Mouse (Mus musculus) intestine, embryonic 16.5 days (tissue): ENCODE measurements around the gene Nme3. TPM values are rescaled to one million over a fixed set of nuclear protein-coding genes. Genes with fewer than 3 reads are reported as not detected.
"Not testable (repeated sequence)": the region's sequence is repeated elsewhere in the genome, so short reads cannot be mapped to it uniquely, and the experiment has no call there.

Experiments used
- ATAC-seq: fragments of 200-750 bp; cut with Nextera tagmentation; 2 replicates; pipeline ENCODE4 v1.8.0; 2017; ENCODE audit warnings: moderate TSS enrichment, moderate library complexity
- H3K27ac ChIP-seq: fragments of 300-500 bp; sonication (generic); 2 replicates; pipeline ENCODE4 v1.5.1; 2014; ENCODE audit warnings: mild to moderate bottlenecking, low read length
- H3K27me3 ChIP-seq: fragments of 300-500 bp; sonication (generic); replicated peaks from 2 replicates; pipeline ENCODE4 v1.6.1; 2014; ENCODE audit warnings: low read length, control low read depth, mixed read lengths; ENCODE audit not compliant: control insufficient read depth, insufficient read depth
- H3K36me3 ChIP-seq: fragments of 300-500 bp; sonication (generic); 2 replicates; pipeline ENCODE4 v1.6.1; 2014; ENCODE audit warnings: low read length, control low read depth; ENCODE audit not compliant: control insufficient read depth, insufficient read depth
- H3K4me1 ChIP-seq: fragments of 300-500 bp; sonication (generic); 2 replicates; pipeline ENCODE4 v1.6.1; 2014; ENCODE audit warnings: low read length, control low read depth, mixed read lengths; ENCODE audit not compliant: control insufficient read depth, insufficient read depth
- H3K4me2 ChIP-seq: fragments of 300-500 bp; sonication (generic); 2 replicates; pipeline ENCODE4 v1.6.1; 2014; ENCODE audit warnings: low read depth, low read length, control low read depth
- H3K4me3 ChIP-seq: fragments of 300-500 bp; sonication (generic); 2 replicates; pipeline ENCODE4 v1.5.1; 2014; ENCODE audit warnings: mild to moderate bottlenecking, low read length
- H3K9ac ChIP-seq: fragments of 300-500 bp; sonication (generic); 2 replicates; pipeline ENCODE4 v1.6.1; 2014; ENCODE audit warnings: low read depth, low read length
- H3K9me3 ChIP-seq: fragments of 300-500 bp; sonication (generic); 2 replicates; pipeline ENCODE4 v1.6.1; 2016; ENCODE audit warnings: low read length, control low read depth; ENCODE audit not compliant: control insufficient read depth
- WGBS: fragments of 180-500 bp; shearing (Covaris S2); extraction: QIAGEN DNeasy Blood & Tissue Kit; methylation state at CpG from one replicate; pipeline ENCODE4 v1.1.7; 2014; 5-methylcytosine and 5-hydroxymethylcytosine counted together
- polyA plus RNA-seq: library from polyadenylated mRNA; unstranded; fragments of >200 nt; fragmentation: Nextera tagmentation; extraction: Ambion mirVana; gene quantifications from 2 replicates; pipeline ENCODE4 v1.2.1, GENCODE M21; 2015

The Nme3 gene
- polyA plus RNA-seq, 1 experiment from 2014 or later: 76.8 TPM

DNA sequence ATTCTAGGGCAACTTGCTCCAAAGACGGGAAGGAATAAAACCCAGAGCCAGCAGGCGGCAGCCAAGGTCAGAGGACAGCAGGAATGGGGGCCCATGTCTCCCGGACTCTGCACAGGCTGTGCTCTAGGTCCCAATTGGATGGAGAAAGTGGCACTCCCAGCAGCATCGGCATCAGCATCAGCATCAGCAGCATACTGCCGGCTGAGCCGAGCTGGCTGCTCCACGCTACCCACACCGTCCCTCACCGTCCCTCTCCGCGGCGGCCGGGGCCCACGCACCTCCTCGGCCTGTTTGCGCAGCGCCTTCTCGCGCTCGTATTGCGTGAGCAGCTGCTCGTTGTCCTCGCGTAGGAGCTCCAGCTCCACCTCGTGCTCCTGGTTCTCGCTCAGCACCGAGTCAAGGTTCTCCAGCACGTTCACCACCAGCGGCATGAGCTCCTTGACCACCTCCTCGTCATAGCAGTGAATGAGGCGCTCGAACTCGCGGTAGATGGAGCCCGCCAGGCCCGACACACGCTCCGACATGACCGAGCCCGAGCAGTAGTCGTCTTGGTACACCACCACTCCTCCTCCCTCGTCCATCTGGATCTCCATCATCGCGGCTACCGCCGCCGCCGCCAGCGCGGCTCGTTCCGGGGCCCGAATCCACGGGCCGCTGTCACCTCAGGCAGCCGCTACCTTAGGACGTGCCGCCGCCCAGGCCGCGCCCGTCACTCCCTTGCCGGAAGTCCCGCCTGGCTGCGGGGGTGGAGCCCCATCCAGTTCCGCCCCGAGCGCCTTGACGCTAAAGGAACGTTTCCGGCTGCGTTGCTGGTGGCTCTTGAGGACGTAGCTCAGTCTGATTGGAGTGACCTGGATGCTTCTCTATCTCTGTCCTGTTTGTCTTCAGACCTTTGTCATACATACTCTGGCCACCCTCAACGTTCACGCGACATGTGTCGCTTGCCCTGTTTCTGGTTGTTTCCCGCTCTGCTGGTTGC, 40.2 kb downstream of the Nme3 start, which contains the start of gene Mapk8ip3:
TSS of gene Mapk8ip3 (minus strand) at position 719 of the 979 bp plus-strand sequence.
- WGBS: under 1% methylated on average over 78 of the region's 78 CpGs

DNA sequence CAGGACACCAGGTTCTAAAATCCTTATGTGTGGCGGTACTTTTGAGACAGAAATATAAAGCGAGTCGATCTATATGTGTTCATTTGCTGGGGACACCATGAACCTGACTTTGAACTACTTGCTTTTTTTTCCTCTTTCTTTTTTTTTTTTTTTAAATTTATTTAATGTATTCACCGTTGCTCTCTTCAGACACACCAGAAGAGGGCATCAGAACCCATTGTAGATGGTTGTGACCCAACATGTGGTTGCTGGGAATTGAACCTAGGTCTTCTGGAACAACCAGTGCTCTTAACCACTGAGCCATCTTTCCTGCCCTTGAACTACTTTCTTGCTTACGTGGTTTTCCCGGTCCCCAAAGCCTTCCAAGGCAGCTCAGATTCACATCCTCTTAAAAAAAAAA, 41.0 kb downstream of the Nme3 start:
- Histone ChIP-seq H3K4me1 (peaks cover 15% of the 10 kb centered on the region), H3K27me3 (no peaks in the 10 kb centered on the region), H3K36me3 (no peaks in the 10 kb centered on the region), H3K27ac (peak overlapping the region; percentile 81), H3K9ac (peak overlapping the region; percentile 89), H3K9me3 (no peaks in the 10 kb centered on the region), H3K4me2 (peak overlapping the region; percentile 68), H3K4me3 (peak overlapping the region; percentile 74)
- WGBS: 47% methylated on average over 6 of the region's 6 CpGs
- no peak for ATAC-seq

More for the DNA sequence above, 40.2 kb downstream of the Nme3 start, which contains the start of gene Mapk8ip3:
- H3K9ac ChIP-seq: peak within 1 kb of the TSS; percentile 89
- peak within 1 kb of the TSS; percentile 68 for H3K4me2 ChIP-seq
- peaks cover 15% of the 10 kb centered on the region for H3K4me1 ChIP-seq
- ATAC-seq: peak; percentile 98
- H3K27me3 ChIP-seq: no peaks in the 10 kb centered on the region
- H3K9me3 ChIP-seq: no peaks in the 10 kb centered on the region
- H3K27ac ChIP-seq: peak within 1 kb of the TSS; percentile 81
- H3K4me3 ChIP-seq: peak within 1 kb of the TSS; percentile 74
- no peaks in the 10 kb centered on the region for H3K36me3 ChIP-seq

DNA sequence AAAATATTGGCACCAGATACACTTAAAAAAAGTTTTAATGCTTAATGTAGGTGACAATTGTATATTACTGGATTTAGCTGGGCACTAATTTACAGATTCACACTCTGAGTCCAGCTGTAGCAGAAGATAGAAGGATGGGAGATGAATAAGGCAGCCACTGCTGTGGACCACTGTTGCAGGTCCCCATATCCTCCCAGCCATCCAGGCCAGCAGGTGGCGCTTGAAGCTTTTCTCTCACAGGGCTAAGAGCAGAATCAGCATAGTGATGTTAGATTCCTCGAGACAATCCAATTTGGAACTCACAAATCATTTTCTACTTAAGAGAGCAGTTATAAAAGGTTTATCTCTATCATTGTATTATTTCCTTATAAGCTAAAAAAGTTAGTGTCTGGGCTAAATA, 46.2 kb downstream of the Nme3 start:
- H3K9ac ChIP-seq, H3K4me2 ChIP-seq, H3K4me1 ChIP-seq, H3K27ac ChIP-seq, H3K9me3 ChIP-seq, H3K27me3 ChIP-seq, H3K4me3 ChIP-seq, H3K36me3 ChIP-seq: not testable (repeated sequence)
- 8% methylated on average over 2 of the region's 2 CpGs for WGBS
- ATAC-seq: peak; percentile 79

DNA sequence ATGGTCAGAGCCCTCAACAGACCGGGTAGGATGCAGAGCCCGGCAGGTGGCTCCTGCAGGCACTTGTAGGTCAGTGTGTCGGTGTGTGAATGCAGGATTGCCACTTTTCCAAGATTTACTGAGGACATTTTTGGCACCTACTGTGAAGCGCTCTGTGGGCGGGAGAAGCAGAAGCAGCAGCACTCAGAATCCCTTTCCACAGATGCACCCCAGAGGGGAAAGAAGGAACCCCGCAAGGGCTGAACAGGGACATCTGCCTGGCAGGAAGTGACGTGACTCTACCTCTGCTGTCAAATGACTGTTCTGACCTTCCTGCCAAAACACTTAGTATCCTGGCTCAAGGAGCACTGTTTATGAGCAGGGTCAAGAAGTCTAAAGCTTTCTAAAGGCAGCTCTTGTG, 46.7 kb downstream of the Nme3 start:
- ATAC-seq: no peak
- whole genome bisulfite sequencing: 84% methylated on average over 7 of the region's 7 CpGs
- no peaks in the 10 kb centered on the region for H3K27me3 ChIP-seq
- H3K4me3 ChIP-seq: no peak overlapping the region
- H3K9me3 ChIP-seq: no peaks in the 10 kb centered on the region
- H3K4me2 ChIP-seq: no peak overlapping the region
- no peak overlapping the region for H3K9ac ChIP-seq
- H3K36me3 ChIP-seq: peaks cover 15% of the 10 kb centered on the region; the same call in 1 of the 2 replicates
- no peak overlapping the region for H3K27ac ChIP-seq
- H3K4me1 ChIP-seq: no peaks in the 10 kb centered on the region

DNA sequence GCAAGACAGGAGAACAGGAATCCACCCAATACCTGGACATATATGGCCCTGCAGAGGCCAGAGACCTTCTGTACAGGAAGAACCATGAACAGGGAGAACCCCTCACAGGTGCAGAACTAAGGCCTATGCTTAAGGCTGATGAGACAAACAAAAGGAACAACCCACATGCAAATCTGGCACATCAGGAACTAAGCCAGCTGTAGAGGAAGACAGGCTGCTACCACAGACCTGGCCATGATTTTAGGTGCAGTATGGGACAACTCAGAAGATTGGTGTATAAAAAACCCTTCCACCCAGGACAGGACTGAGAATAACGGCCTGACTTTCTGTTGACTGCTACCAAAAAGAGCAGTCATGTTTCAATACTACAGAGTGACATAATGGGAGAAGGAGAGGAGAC, 47.3 kb downstream of the Nme3 start:
- not testable (repeated sequence) for H3K4me3 ChIP-seq, H3K4me1 ChIP-seq, H3K27me3 ChIP-seq, H3K9me3 ChIP-seq, H3K4me2 ChIP-seq, H3K9ac ChIP-seq, H3K27ac ChIP-seq, ATAC-seq
- peaks cover 16% of the 10 kb centered on the region; the same call in 1 of the 2 replicates for H3K36me3 ChIP-seq
- WGBS: 97% methylated on average over 1 of the region's 1 CpGs

Other genes starting within 250 kb of the Nme3 start
- 37.5 and 38.6 TPM in 2 replicates for gene Slc9a3r2, start 246.2 kb upstream of the Nme3 start, polyA plus RNA-seq
- gene Npw, start 238.0 kb upstream of the Nme3 start, polyA plus RNA-seq: 0.29 TPM in 1 of 2 replicates, not detected in the other
- 11.0 and 15.4 TPM in 2 replicates for gene Zfp598, start 226.8 kb upstream of the Nme3 start, polyA plus RNA-seq
- 6.0 and 6.9 TPM in 2 replicates for gene Syngr3, start 206.5 kb upstream of the Nme3 start, polyA plus RNA-seq
- 47.3 and 48.5 TPM in 2 replicates for gene Gfer, start 200.3 kb upstream of the Nme3 start, polyA plus RNA-seq
- gene Noxo1, start 200.3 kb upstream of the Nme3 start, polyA plus RNA-seq: 17.7 and 19.0 TPM in 2 replicates
- gene Tbl3, start 188.8 kb upstream of the Nme3 start, polyA plus RNA-seq: 63.5 and 68.4 TPM in 2 replicates
- gene Rnf151, start 178.4 kb upstream of the Nme3 start, polyA plus RNA-seq: 0.15 TPM in 1 of 2 replicates, not detected in the other
- 1,425 and 1,515 TPM in 2 replicates for gene Rps2, start 178.4 kb upstream of the Nme3 start, polyA plus RNA-seq
- gene Ndufb10, start 172.0 kb upstream of the Nme3 start, polyA plus RNA-seq: 376 and 382 TPM in 2 replicates
- not detected in 2 replicates for gene Rpl3l, start 168.7 kb upstream of the Nme3 start, polyA plus RNA-seq
- 28.8 and 32.8 TPM in 2 replicates for gene Msrb1, start 159.9 kb upstream of the Nme3 start, polyA plus RNA-seq
- 0.28 and 0.39 TPM in 2 replicates for gene Hs3st6, start 143.5 kb upstream of the Nme3 start, polyA plus RNA-seq
- gene Meiob, start 92.2 kb upstream of the Nme3 start, polyA plus RNA-seq: not detected in 2 replicates
- gene Hagh, start 56.4 kb upstream of the Nme3 start, polyA plus RNA-seq: 86.5 and 95.5 TPM in 2 replicates
- gene Fahd1, start 46.1 kb upstream of the Nme3 start, polyA plus RNA-seq: 115 and 132 TPM in 2 replicates
- 6.2 and 7.4 TPM in 2 replicates for gene Igfals, start 30.5 kb upstream of the Nme3 start, polyA plus RNA-seq
- gene Nubp2, start 10.2 kb upstream of the Nme3 start, polyA plus RNA-seq: 58.9 and 61.3 TPM in 2 replicates
- gene Spsb3, start 9.9 kb upstream of the Nme3 start, polyA plus RNA-seq: 33.9 and 34.4 TPM in 2 replicates
- gene Eme2, start 1.4 kb upstream of the Nme3 start, polyA plus RNA-seq: 28.3 and 33.0 TPM in 2 replicates
- gene Mrps34, start 1.4 kb upstream of the Nme3 start, polyA plus RNA-seq: 121 and 129 TPM in 2 replicates
- 20.2 and 21.8 TPM in 2 replicates for gene Mapk8ip3, start 40.5 kb downstream of the Nme3 start, polyA plus RNA-seq
- 146 and 163 TPM in 2 replicates for gene Jpt2, start 64.2 kb downstream of the Nme3 start, polyA plus RNA-seq
- gene Cramp1l, start 119.3 kb downstream of the Nme3 start, polyA plus RNA-seq: 3.1 and 3.3 TPM in 2 replicates
- 12.7 and 12.9 TPM in 2 replicates for gene Ift140, start 119.6 kb downstream of the Nme3 start, polyA plus RNA-seq
- 22.2 and 25.8 TPM in 2 replicates for gene Tmem204, start 187.1 kb downstream of the Nme3 start, polyA plus RNA-seq
- gene Telo2, start 219.5 kb downstream of the Nme3 start, polyA plus RNA-seq: 32.1 and 32.3 TPM in 2 replicates
- gene Ptx4, start 224.3 kb downstream of the Nme3 start, polyA plus RNA-seq: 0.20 and 0.24 TPM in 2 replicates
- 21.8 and 23.5 TPM in 2 replicates for gene Clcn7, start 236.9 kb downstream of the Nme3 start, polyA plus RNA-seq